Mouse (Mus musculus) heart, adult 11 months (tissue): ENCODE measurements at regions not wholly inside any gene's neighbourhood (a gene's known extent, or its start where the extent isn't known, plus 50 kb on each side); places are given as distances from the start of the nearest gene placed in this dataset.
"Not testable (repeated sequence)": the region's sequence is repeated elsewhere in the genome, so short reads cannot be mapped to it uniquely, and the experiment has no call there.

Source experiments
- DNase-seq: peaks from one replicate; pipeline ENCODE4 v3.0.0; 2022

DNA sequence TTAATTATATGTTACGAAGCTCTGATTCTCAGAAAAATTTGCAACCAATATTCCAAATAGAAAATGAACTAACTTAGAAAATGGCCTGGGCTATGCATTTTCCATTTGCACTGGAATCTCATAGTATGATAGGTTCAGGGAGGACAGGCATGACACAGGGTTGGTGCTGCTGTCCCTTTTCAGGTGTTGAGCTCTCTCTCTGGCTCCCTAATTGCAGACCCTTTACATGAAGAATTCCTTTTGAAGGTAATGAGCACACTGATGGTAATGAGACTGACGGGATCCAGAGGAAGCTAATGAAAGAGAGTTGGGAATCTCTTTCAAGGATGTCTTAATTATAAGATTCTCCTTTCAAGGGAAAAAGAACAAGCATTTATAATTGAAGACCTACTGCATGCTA lies 87.6 kb downstream of the Serpinb8 start:
- no peak for DNase-seq

DNA sequence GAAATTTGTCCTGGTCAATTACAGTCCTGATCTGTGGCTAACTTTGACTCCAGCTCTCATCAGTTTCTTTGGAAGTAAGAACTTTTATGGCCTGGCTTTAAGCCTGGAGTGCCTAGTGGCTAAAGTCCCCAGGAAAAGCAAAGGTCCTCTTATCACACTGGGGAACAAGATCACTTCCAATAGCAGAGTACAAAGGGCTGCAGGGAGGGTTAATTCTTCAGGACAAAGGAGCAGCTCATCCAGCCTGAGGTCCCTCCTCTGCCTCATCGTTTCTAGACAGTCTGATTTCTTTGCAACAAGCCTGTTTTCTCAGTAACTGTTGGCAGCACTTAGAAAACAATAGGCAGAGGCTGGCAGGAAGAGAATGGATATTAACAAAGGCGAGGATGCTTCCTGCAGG lies 107.1 kb downstream of the Serpinb8 start:
- DNase-seq, result no peak

DNA sequence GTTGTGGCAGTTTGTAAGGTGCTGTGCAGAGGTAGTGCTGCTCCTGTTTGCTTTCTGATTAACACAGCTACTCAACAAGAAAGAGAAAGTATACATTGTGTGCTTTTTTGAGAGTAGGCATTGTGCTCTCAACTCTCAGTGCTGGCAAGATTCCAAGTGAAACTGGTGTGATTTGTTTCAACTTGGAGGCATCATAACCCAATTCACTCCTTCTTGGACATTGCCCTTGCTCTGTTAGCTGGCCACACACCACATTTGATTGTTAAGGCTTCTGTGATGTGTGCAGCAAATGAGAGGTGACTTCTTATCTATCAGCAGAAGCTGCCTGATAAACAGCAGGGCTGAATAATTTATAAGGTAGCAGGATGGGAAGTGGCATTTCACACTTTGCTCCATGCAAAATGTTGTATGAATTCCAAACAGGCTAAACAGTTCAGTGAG lies 116.3 kb downstream of the Serpinb8 start:
- DNase-seq, result no peak

DNA sequence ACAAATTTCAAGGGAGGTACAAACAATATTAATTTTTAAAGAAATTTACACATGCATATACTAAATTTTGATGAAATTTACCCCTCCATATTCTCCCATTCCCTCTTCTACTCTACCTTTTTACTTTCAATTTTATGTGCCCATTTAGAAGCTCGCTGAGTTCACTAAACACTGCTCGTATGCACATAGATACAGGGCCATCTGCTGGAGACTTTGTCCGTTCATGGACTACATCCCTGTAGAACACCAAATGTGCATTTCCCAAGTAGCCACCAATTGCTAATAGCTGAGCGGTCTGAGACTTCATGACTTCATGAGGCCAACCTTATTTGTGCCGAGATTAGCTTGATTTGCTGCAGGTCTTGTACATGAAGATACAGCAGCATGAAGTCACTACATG lies 118.8 kb downstream of the Serpinb8 start:
- no peak for DNase-seq

DNA sequence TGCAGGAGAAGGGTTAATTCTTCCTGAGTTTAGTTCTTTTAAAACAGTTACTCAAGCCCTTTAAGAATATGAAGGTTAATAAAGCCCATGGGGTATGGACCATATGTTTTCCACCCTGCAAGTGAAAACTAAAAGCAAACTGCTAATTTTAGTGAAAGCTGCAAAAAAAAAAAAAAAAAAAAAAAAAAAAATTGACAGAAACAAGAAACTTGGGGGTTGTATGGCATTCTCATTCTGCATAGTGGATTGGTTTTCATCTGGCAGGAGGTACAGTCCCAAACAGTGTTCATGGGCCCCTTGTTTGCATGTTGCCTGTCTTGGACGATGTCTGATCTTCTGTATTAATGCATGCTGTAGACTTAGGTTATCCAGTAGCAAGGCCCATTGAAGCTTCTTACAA lies 125.1 kb downstream of the Serpinb8 start:
- no peak for DNase-seq

DNA sequence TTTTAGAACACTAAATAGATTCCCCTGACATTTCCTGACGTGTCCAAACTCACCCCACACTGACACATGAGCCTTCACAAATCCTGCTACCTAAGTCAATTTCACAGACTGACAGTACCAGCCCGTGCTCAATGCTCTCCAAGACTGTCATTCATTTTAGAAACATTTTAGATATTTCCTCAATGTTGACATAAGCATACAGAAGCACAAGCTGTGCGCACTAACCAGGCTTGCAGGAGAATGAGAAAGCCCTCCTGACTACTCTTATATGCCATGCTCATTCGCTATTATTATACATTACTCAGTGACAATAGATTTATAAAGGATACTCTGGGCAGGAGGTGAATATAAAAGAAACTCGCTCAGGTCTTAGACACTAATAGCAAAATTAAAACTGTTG lies 129.5 kb downstream of the Serpinb8 start:
- DNase-seq, result no peak

DNA sequence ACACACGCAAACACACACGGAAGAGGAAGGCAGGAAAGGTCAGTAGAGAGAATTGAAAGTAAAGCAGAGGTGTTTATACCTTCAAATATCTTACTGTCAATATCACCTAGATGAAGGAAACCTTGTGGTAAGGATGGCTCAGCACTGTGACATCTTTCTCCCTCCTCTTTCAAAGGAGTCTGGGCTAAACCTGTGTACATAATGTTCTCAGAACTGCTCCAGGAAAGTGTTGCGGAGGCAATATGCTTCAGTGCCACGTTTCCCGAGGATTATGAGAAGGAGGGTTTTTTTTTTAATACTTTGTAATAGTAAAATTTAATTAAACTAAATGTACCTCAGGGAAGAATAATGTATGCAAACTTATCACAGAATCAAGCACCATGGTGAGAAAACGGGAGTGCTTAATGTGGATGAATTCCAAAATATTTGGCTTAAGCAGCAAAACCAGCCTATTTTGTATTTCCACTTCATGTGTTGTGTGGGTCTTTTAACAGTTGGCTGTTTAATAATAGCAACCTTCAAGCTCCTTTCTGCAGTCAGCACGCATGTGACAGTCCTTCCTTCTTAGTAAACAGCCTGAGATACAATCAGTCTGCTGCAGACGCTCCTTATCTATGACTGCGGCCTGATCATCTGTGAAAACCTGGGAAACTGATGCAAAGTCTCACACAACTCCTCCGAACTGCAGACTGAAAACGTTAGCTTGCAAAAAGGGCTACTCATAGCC lies 138.5 kb downstream of the Serpinb8 start:
- no peak for DNase-seq

DNA sequence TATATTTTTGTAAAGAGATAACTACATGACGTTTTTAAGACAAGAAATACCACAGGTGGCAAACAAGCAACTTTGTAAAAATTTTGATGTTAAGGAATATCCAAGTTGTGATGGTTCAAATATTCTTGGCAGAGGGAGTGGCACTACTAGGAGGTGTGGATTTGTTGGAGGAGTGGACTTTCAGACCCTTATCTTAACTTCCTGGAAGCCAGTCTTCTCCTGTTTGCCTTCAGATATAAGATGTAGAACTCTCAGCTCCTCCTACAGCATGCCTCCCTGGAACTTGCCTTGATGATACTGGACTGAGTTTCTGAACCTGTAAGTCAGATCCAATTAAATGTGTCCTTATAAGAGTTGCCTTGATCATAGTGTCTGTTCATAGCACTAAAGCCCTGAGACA lies 175.5 kb downstream of the Serpinb8 start:
- DNase-seq, result no peak

DNA sequence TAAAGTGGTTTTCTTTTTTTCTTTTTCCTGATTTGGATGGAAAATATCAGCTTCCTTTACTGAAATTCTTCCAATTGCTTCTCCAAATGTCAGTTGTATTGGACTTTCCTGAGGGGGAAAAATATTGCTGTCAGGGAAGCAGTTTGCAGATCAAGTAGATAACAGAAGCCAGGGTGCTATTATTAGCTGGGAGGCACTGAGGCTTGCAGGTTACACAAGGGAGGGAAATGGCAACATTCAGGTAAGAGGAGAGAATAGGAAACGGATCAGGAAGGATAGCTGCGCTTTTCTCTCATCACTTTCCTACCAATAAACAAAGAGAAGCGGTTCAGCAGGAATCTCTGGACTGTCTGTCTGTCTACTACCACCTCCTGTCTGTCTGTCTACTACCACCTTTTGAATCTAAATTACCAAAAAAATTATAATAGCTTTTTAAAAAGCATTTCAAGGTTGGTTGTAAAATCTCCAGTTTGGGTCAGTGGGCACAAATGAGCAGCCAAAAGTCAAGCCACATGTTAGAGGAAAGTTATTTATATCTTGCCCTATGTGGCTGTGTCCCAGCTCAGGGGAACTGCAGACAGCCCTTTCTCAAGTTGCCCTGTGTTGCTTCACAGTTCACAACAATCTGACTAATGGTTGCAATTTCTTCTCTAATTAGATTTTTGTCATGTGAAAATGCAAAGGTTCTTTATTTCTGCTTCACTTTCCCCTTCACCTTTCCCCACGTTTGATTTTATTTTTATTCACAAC lies 177.6 kb downstream of the Serpinb8 start:
- DNase-seq, result peak; percentile 74

DNA sequence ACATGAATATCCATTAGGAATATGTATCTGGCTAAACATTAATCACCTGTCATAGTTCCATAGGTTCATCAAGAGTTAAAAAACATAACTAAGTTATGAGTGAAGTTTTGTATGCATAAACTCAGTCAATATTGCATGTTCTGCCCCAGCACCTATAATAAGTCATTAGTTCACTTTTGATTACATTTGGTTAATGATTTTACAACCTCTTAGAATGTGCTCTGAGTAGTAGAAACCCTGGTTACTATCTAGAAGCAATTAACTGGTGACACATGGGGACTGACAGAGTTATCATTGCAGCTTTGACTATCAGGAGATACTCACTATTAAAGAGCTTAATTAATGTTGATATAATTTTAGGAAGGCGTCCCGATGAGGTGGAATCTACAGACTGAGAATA lies 183.2 kb downstream of the Serpinb8 start:
- no peak for DNase-seq

DNA sequence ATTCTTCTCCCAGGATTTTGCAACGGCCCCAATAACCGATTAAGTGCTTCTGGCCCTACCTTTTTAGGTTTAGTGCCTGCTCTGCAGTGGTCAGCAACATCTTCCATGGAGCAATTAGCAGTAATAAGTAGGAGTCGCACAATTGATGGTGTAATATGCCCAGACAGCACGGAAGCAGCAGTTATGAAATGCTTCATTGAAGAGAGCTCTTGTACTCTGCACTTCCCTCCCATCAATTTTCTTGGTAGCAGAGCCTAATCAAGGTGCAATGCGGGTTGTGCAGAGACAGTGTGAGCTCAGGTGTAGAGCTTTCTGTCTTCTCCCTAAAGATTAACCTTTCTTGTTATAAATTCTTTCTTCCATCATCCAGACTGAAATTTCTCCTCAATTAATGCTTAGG lies 193.3 kb downstream of the Serpinb8 start:
- DNase-seq, result no peak

DNA sequence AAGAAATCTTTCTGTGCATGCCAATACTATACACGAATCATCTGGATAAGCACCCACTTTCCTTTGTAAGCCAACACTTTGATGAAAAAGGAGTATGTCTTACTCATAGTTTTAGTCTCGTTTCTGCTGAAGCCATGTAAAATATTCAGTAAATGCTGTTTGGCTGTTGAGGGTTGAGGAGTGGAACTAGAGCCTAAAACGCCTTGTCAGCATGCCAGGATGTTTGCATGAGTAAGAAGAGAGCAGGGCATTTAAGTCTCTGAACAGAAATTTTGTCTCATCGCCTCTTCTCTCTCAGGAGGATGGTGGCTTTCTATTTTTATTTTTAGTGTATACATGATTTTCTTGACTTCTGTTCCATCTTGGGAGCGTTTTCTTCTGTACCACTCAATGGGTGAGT lies 216.0 kb downstream of the Serpinb8 start:
- no peak for DNase-seq

DNA sequence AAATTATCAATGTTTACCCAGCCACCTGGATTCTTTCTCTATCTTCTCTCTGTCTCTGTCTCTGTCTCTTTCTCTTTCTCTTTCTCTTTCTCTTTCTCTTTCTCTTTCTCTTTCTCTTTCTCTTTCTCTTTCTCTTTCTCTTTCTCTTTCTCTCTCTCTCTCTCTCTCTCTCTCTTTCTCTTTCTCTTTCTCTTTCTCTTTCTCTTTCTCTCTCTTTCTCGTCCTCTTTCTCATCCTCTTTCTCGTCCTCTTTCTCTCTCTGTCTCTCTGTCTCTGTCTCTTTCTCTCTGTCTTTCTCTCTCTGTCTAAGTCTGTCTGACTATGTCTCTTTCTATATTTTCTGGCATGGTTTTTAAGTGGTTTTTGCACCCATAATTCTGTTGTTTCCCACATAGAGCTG lies 217.6 kb downstream of the Serpinb8 start:
- not testable (repeated sequence) for DNase-seq

DNA sequence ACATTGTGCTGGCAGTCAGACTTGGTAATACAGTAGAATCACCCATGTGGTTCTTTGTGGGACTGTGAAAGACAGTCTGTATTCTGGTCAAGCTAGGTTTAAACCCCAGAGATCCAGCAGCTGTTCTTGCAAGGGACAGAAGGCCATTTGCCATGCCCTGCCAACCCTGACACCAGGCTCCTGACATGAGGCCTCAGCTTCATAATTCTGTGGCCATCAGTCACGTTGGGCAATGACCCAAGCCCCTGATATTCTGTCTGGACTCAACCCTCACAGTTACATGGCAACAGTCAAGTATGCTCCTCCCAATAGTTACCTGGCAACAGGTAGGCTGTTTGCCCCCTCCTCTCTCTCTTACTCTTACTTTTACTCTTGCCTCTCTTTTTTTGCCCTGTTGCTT lies 221.3 kb downstream of the Serpinb8 start:
- DNase-seq, result no peak

DNA sequence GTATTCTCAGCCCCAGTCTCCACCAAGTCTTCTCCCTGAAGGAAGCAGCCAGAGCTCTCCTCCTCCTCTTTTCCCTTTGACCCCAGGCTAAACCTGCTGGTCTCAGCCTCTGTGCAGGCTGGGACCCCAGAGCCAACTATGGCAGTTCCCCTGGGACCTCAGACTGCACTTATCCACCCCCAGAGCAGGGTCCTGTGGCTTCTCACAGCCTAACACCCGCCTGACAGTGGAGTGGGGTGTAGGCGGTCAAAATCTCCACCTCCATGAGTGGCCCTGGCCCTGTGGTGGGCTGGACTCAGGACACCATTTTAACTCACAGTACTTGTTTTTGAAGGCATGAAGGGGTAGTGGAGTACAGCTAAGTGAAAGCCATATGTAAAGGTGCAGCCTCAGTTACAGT lies 222.1 kb downstream of the Serpinb8 start:
- DNase-seq, result peak; percentile 83

DNA sequence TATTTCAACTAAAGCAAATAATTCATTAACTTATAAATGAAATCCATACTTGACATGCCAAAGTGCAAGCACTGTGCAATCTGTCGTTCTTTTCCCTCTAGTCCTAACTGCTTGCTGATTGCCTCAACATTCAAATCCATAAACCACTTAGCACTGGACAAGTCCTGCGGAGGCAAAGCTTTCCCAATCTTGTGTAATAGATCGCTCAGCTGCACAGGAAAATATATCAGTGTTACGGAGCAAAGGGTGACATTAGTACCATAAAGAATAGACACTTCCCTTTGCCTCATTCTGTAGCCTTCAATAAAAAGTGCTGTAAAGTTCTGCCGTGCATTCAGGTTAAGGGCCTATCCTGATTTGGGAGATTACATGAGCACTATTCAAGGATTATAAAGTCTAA lies 248.1 kb downstream of the Serpinb8 start:
- no peak for DNase-seq

DNA sequence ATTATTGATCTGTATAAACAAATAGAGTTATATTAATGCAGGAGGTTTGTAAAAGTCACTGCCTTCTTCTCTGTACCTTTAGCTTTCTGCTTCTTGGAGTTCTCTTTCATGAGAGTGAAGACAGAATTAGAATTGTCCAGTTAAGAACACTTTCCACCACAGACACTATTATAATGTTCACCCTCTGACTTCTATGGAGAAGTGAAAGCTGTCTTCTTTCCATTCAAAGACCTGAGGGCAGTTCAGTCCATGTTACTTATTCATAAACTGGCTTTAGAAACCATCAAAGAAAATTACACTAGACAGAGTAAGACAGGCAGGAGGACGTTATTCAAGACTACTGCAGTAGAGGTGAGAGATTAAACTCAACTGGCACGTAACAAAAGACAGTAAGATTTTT lies 262.6 kb downstream of the Serpinb8 start:
- DNase-seq, result no peak

DNA sequence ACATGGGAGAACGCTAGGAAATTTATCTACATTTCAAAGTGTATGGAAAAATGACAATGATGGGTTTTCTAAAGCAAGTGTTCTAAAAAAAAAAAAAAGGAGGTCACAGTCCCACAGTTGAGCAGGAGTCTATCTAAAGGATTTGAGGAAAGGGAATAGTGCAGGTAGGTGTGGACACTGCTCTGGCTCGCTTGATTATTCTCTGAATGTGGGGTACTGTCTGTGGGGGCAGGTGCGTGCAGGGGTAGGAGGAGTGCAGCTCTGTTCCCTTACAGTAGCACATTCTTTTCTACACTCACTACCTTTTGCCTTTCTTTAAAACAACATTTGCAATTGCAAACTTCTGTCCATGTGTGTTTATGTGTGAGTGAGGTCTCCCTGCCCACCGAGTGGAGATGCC lies 263.2 kb downstream of the Serpinb8 start:
- no peak for DNase-seq

DNA sequence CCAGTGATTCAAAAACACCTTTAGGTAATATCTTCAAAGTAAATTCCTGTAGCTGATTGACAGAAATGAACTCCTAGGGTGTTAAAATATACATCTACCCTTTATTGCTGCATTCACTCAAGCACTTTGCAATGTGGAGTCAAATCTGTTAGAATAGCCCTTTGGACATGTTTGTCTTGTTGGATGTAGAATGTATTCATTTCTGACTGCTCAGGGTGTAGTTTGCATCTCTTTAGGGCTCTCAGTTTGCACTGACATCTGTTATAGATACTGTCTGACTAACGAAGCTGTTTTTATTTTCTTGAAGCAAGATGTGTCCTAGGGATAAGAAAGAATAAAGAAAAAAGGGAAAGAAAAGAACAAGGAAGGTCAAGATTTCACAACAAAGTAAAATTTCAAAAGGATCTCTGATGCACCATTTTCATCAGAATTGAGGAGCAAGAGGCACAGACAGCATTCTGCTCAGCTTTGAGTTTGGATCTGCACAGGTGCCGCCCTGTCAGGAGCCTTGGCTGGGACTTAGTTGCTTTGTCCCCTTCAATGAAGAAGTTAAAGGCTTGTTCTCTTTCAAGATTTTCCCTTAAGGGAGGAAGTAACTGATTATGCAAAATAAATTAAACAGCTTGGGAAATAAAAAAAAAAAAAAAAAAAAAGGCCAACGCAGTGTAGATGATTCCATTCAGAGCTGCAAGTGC lies 308.1 kb downstream of the Serpinb8 start:
- DNase-seq, result no peak

DNA sequence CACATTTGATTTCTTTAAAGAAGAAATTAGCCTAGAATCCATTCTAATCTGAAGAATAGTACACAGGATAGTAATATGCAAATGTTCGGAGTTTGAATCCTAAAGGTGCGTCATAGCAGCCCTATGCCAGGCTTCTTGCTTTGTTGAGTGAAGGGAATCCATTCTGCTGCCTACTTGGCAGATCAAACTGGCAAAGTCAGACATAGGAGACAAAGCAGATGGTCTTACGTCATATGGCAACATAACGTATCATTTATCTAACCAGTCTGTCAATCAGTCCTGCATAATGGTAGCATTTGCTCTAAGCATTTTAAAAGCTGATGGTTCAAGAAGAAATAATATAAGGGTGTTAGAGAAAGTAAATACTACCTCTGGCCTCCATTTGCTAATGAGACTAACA lies 309.5 kb downstream of the Serpinb8 start:
- no peak for DNase-seq

DNA sequence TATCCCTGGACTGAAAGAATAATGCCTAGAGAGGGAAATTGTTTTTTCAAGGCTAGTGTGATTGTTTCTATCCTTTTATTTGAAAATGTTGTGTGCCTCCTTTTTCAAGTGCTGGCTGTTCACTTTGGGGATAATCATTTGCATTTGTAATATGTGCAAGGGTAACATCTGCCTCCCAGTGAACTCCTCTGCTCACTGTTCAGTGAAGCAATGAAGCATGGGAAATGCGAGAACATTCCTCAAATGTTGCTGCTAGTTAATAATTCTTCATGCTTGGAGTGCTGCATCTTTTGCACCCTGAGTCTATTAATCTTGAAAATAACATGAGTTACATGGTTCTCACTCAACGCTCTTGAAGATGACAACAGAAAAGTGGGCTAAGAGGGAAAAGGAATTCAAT lies 310.6 kb downstream of the Serpinb8 start:
- no peak for DNase-seq

DNA sequence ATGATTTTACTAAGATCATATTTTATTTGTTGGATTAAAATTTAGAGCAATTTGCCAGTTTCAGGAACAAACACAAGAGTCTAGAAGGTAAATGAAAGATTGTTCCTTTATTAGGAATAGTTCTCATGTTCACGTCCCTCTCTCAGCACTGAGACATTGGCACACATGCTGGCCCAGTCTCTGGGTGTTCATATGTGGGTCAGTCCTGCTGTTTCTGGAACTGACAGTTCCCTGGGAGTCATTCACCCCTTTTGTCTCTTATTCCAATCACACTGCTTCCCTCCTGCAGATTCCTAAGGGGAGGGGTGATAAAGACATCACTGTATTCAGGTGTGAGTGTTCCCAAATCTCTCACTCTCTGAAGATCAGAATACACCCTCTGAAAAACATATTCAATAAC lies 311.1 kb downstream of the Serpinb8 start:
- no peak for DNase-seq

DNA sequence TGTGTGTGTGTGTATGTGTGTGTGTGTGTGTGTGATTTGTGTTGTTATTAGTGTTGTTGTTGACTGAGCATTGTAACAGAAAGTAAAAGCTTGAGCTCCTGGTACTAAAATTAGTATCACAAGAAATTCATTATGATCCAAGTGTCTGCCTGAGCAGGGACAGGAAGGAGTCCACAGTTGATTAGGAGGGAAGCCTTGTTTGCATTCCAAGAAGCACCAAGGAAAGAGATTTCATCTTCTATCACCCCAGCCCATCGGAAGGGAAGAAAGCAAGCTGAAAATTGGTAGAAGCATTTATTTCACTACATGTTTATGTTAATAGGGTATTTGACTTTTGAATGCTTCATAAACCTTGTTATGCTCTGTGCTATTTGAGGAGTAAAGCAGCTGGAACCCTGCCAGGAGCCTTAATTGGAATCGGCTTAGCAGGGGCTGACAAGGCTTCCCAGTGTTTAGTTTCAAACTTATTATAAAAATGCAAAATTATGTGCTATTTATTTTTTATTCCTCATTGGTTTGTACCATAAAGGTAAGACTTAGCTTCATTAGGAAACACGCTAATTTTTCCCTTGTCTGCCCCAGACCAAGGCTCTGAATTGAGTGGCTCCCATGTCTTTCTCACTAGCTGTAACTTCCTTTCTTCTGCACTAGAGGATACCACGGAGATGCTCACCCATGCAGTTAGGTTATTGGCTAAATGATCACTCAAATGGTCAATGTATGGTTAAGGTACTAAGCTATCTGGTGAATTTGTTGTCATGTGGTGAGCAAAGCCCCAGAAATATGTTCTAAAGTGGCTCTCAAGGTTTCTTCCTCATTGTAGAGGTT lies 318.6 kb downstream of the Serpinb8 start:
- DNase-seq, result no peak
